Mouse (Mus musculus) stomach, postnatal 0 days (tissue): ENCODE results near the gene Khsrp. TPM values are rescaled to one million over a fixed set of nuclear protein-coding genes. Genes with fewer than 3 reads are reported as not detected.

Experiments used
- ATAC-seq: fragments of 200-750 bp; cut with Nextera tagmentation; 2 replicates; pipeline ENCODE4 v1.8.0; 2017; ENCODE audit not compliant: low FRiP score, low TSS enrichment
- DNase-seq: peaks from one replicate; pipeline ENCODE4 v3.0.0-alpha.2; 2016; ENCODE audit warnings: low spot score
- H3K27ac ChIP-seq: fragments of 300-500 bp; sonication (generic); replicated peaks from 2 replicates; pipeline ENCODE4 v1.5.1; 2014; ENCODE audit warnings: mild to moderate bottlenecking, control low read depth
- H3K27me3 ChIP-seq: fragments of 300-500 bp; sonication (generic); 2 replicates; pipeline ENCODE4 v1.6.1; 2014; ENCODE audit warnings: low read length; ENCODE audit not compliant: control insufficient read depth, insufficient read depth
- H3K36me3 ChIP-seq: fragments of 300-500 bp; sonication (generic); 2 replicates; pipeline ENCODE4 v1.6.1; 2014; ENCODE audit warnings: low read length, mixed read lengths; ENCODE audit not compliant: control insufficient read depth, insufficient read depth
- H3K4me1 ChIP-seq: fragments of 300-500 bp; sonication (generic); replicated peaks from 2 replicates; pipeline ENCODE4 v1.6.1; 2014; ENCODE audit warnings: antibody characterized with exemption; ENCODE audit not compliant: control insufficient read depth, insufficient read depth
- H3K4me2 ChIP-seq: fragments of 300-500 bp; sonication (generic); replicated peaks from 2 replicates; pipeline ENCODE4 v1.6.1; 2014; ENCODE audit warnings: low read depth, mild to moderate bottlenecking, control low read depth, moderate library complexity
- H3K4me3 ChIP-seq: fragments of 300-500 bp; sonication (generic); 2 replicates; pipeline ENCODE4 v1.5.1; 2014; ENCODE audit warnings: low read depth, low read length, control low read depth
- H3K9ac ChIP-seq: fragments of 300-500 bp; sonication (generic); 2 replicates; pipeline ENCODE4 v1.6.1; 2014; ENCODE audit warnings: mild to moderate bottlenecking, low read length, control low read depth, mixed read lengths
- H3K9me3 ChIP-seq: fragments of 300-500 bp; sonication (generic); 2 replicates; pipeline ENCODE4 v1.6.1; 2016; ENCODE audit warnings: low read length; ENCODE audit not compliant: control insufficient read depth
- CTCF ChIP-seq: IDR thresholded peaks from 2 replicates; pipeline ENCODE4 v1.5.1; 2016; ENCODE audit warnings: antibody characterized with exemption, low read depth, mild to moderate bottlenecking, moderate library complexity
- EP300 ChIP-seq: optimal IDR thresholded peaks from 2 replicates; pipeline ENCODE3; 2016; ENCODE audit warnings: antibody characterized with exemption
- WGBS: fragments of 180-500 bp; shearing (Covaris S2); extraction: QIAGEN DNeasy Blood & Tissue Kit; methylation state at CpG from one replicate; pipeline ENCODE4 v1.1.7; 2014; 5-methylcytosine and 5-hydroxymethylcytosine counted together
- polyA plus RNA-seq: library from polyadenylated mRNA; unstranded; fragments of >200 nt; fragmentation: Nextera tagmentation; extraction: Ambion mirVana; gene quantifications from 2 replicates; pipeline ENCODE4 v1.2.1, GENCODE M21; 2015

Khsrp gene
- polyA plus RNA-seq, 1 experiment from 2014 or later = 18.2 TPM

GRCm38 (mm10) chr17:57007137-57007905 is 24.0 kb downstream of the Khsrp start:
- TF ChIP-seq CTCF = peak; percentile 64
- no peak for TF ChIP-seq EP300
- no peak overlapping the region for H3K4me3 ChIP-seq
- no peak overlapping the region for H3K4me2 ChIP-seq
- ATAC-seq (no peak), DNase-seq (no peak)
- no peaks in the 10 kb centered on the region for H3K9me3 ChIP-seq
- H3K4me1 ChIP-seq = peaks cover 5% of the 10 kb centered on the region; the same call in 1 of the 2 replicates
- no peaks in the 10 kb centered on the region for H3K27me3 ChIP-seq
- WGBS = 90% methylated on average over 13 of the region's 13 CpGs
- peaks cover 15% of the 10 kb centered on the region for H3K36me3 ChIP-seq
- peak overlapping the region; percentile 58; the same call in 1 of the 2 replicates for H3K27ac ChIP-seq
- H3K9ac ChIP-seq = no peak overlapping the region

- H3K36me3 ChIP-seq = peaks cover 19% of the 10 kb centered on the region
- WGBS = 89% methylated on average over 7 of the region's 7 CpGs
- ATAC-seq (no peak), DNase-seq (no peak)
- H3K9ac ChIP-seq = no peak overlapping the region
- no peak for TF ChIP-seq EP300
- H3K4me2 ChIP-seq = no peak overlapping the region
- no peaks in the 10 kb centered on the region for H3K9me3 ChIP-seq
- H3K4me3 ChIP-seq = no peak overlapping the region
- no peaks in the 10 kb centered on the region for H3K27me3 ChIP-seq
- no peak overlapping the region for H3K27ac ChIP-seq
- no peaks in the 10 kb centered on the region for H3K4me1 ChIP-seq
Observed at GRCm38 (mm10) chr17:57003994-57004393, 27.3 kb downstream of the Khsrp start.

GRCm38 (mm10) chr17:57001228-57001627 is 30.1 kb downstream of the Khsrp start:
- no peak overlapping the region for H3K4me3 ChIP-seq
- H3K27me3 ChIP-seq = no peaks in the 10 kb centered on the region
- H3K4me1 ChIP-seq = peaks cover 3% of the 10 kb centered on the region; the same call in 1 of the 2 replicates
- H3K36me3 ChIP-seq = peaks cover 15% of the 10 kb centered on the region
- H3K4me2 ChIP-seq = no peak overlapping the region
- WGBS = 41% methylated on average over 8 of the region's 8 CpGs
- ATAC-seq (no peak), DNase-seq (no peak)
- no peak overlapping the region for H3K9ac ChIP-seq
- no peaks in the 10 kb centered on the region for H3K9me3 ChIP-seq
- no peak overlapping the region for H3K27ac ChIP-seq
- TF ChIP-seq EP300 = no peak

GRCm38 (mm10) chr17:56999968-57000609 is 31.2 kb downstream of the Khsrp start, which contains the start of gene Pspn:
Gene Pspn (minus strand): TSS chr17:57000018.
- H3K27ac ChIP-seq = no peak within 1 kb of the TSS
- no peaks in the 10 kb centered on the region for H3K27me3 ChIP-seq
- no peak within 1 kb of the TSS for H3K4me2 ChIP-seq
- H3K4me3 ChIP-seq = no peak within 1 kb of the TSS
- TF ChIP-seq EP300 (no peak), CTCF (no peak)
- no peak for ATAC-seq
- DNase-seq = no peak
- H3K9ac ChIP-seq = no peak within 1 kb of the TSS; the same call in 1 of the 2 replicates
- no peaks in the 10 kb centered on the region for H3K9me3 ChIP-seq
- peaks cover 3% of the 10 kb centered on the region; the same call in 1 of the 2 replicates for H3K4me1 ChIP-seq
- H3K36me3 ChIP-seq = peaks cover 19% of the 10 kb centered on the region
- 81% methylated on average over 9 of the region's 9 CpGs for WGBS

- no peak overlapping the region for H3K4me3 ChIP-seq
- no peaks in the 10 kb centered on the region for H3K27me3 ChIP-seq
- no peak overlapping the region for H3K9ac ChIP-seq
- DNase-seq = no peak
- WGBS = 93% methylated on average over 9 of the region's 9 CpGs
- no peaks in the 10 kb centered on the region for H3K9me3 ChIP-seq
- H3K4me2 ChIP-seq = no peak overlapping the region
- H3K4me1 ChIP-seq = peaks cover 3% of the 10 kb centered on the region; the same call in 1 of the 2 replicates
- TF ChIP-seq CTCF = no peak
- TF ChIP-seq EP300 = no peak
- H3K36me3 ChIP-seq = peaks cover 19% of the 10 kb centered on the region
- no peak overlapping the region for H3K27ac ChIP-seq
- no peak for ATAC-seq
Observed at GRCm38 (mm10) chr17:56999414-56999813, 31.9 kb downstream of the Khsrp start.
